Mouse (Mus musculus) frontal cortex, postnatal 25 days (tissue): ENCODE data around the gene Grn.

Experiments used
- DNase-seq, 2 experiments: peaks; one replicate each; pipeline ENCODE4 v3.0.0; 2022; ENCODE audit warnings: low spot score in 2 of 2

Grn gene

GRCm38 (mm10) chr11:102441434-102441833, 11.3 kb downstream of the Grn start:
- no peak for DNase-seq

DNA sequence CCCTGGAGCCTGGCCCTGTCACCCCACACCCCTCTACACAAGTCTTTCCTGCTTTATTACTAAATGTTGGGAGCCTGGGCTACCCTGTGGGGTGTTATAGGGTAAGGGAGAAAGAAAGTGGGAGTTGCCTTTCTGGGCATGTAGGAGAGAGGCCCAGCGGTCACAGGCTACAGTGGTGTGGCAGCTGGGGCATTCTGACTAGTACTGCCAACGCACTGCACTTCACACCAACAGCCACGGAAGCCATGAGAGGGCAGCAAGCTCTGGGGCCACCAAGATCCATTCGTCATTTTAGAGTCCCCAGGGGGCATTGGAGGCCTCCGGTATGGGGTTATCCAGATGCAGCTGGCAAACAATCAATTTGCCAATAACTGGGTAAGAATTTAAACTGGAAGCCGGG, 12.0 kb downstream of the Grn start:
- no peak for DNase-seq

GRCm38 (mm10) chr11:102443740-102444139, 13.6 kb downstream of the Grn start:
- no peak for DNase-seq

GRCm38 (mm10) chr11:102444321-102444720, 14.2 kb downstream of the Grn start:
- no peak for DNase-seq

DNA sequence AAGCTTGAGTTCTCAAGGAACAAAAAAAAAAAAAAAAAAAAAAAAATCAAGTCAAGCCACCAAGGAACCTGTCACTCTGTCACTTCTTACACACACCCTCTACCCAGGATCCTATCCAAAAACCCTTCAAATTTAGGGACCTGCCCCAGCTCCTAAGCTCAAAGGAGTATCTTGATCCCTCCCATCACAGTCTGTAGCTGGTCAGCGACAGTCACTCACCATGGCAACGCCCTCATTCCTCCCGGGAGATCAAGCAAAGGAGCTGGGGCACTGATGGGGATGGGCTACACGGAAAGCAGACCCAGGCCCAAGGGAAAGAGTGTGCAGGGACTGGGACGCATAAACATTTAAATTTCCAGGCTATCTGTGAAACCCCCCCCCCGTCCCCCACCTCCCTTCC, 14.7 kb downstream of the Grn start:
- DNase-seq: no peak

DNA sequence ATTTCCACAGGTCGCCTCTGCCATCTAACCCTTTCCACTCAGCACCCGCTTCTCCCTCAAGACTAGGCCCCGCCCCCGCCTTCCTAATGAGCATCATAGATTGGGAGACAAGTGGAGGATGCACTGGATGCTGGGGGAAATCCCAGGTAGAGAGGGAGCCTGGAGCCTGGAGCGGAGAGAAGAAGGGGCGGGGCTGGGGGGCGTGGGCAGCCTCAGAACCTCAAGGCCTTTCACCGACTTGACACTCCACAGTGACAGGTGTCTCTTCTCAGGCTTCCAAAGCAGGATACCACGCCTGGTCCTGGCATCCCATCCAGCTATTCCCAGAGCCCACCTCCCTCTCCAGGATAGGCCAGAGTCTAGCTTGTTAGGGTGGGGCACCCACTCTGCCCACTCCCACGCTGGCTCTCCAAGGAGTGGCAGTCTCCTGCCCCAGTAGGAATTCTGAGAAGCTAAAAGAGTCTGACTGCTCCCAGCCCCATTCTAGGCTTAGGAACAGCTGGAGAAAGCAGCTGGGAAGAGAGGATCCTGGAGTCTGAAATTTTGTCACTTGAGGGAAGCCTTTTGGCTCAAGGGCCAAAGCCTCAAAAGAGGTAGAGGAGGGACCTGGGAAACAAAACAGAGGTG, 15.3 kb downstream of the Grn start:
- no peak for DNase-seq

DNA sequence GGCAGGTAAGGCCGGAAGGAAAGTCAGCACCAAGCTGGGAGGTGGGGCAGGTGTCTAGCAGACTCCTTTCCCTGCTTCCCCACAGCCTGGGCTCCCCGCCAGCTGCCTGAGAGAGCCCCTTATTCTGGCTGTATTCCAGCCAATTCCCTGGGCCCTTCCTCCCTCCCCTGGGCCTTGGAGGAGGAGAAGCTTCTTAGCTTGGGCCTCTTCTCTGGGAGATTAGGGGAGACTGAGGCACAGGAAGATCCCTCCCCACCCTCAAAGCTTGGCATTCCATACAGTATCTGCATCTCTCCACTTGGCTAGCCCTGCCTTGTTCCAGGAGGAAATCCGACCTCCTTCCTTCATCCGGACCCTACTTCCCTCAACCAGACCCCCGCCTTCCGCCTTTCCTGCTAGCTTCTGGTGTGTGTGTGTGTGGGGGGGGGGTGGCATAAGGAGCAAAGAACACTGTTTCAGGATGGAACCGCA, 15.8 kb downstream of the Grn start:
- DNase-seq: no peak

- no peak for DNase-seq
Observed at GRCm38 (mm10) chr11:102446581-102447461, 16.7 kb downstream of the Grn start.

GRCm38 (mm10) chr11:102447497-102447896, 17.4 kb downstream of the Grn start, which contains the start of gene Fam171a2:
Gene Fam171a2, minus strand, starts transcription at chr11:102447682.
- no peak for DNase-seq

DNA sequence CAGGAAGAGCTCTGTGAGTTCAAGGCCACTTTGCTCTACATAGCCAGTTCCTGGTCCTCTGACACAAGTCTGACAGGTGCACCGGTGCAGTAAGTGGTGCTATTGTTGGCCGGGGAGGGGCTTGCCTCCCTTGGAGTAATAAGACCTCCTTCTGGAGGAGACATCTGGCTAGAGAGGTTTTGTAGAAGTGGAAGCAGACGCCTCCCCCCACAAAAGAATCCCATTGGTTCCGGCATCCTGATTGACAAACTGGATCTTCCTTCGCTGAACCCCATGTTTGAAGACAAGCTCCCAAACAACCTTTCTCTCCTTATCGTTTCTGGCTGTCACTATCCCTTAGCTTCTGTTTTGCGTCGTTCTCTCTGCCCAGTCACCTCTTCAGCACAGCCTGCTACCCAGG, 18.2 kb downstream of the Grn start:
- DNase-seq: no peak

DNA sequence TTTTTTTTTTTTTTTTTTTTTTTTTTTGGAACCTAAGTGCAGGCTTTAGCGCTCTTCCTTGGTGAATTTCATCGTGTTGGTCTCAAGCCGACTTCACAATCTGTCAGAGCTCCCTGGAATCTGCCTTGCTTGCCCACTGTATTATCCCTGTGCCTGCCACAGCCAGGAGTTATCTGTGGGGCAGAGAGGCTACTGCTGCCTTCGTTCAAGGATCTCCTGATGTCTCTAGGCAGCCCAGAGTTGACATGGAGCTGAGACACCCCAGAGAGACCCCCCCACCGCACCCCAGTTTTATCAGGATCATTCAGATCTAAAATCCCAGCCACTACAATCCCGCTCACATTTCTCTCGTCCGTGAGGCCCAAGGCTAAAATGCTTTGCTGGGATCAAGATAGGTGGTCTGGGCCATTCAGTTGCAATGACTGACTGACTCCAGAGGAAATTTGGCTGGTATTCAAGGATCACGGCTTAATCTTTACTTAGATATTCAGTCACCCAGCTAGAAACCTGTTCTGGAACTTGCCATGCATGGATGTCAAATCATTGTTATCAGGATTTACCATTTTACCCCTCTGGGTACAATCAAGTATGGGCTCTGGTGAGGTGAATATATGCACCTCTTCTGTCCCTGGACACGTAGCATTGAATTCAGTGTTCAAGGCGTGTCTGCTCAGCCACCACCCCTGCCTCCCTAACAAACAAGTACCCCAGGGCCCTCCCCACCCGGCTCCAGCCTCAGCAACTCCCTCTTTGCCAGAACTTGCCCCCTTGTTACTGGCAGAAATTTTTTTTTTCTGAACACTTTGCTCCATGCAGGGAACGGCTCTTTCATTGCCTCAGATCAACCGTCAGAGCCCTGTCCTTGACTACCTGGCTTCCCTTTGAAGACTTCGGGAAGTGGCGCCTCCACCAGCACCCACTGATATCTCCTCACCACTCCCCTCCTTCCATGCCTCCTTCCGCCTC, 19.2 kb downstream of the Grn start:
- no peak for DNase-seq

DNA sequence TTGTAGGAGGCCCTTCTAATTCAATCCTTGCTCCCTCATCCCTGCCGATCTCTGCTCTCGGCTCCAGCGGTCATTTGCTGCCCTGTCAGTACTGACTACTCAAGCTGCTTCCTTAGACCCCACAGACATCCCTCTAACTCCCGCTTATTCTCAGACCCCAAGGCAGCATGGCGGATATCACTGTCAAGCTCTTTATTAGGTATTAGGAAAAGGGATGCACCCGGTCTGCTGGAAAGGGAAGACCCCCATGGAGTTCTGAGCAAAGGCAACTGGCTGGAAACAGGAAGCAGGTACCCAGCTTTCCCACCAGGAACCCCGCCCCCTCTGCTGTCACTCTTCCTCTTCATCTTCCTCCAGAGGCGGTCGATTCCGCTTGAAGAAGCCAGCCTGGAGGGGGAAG, 23.0 kb downstream of the Grn start:
- no peak for DNase-seq

DNA sequence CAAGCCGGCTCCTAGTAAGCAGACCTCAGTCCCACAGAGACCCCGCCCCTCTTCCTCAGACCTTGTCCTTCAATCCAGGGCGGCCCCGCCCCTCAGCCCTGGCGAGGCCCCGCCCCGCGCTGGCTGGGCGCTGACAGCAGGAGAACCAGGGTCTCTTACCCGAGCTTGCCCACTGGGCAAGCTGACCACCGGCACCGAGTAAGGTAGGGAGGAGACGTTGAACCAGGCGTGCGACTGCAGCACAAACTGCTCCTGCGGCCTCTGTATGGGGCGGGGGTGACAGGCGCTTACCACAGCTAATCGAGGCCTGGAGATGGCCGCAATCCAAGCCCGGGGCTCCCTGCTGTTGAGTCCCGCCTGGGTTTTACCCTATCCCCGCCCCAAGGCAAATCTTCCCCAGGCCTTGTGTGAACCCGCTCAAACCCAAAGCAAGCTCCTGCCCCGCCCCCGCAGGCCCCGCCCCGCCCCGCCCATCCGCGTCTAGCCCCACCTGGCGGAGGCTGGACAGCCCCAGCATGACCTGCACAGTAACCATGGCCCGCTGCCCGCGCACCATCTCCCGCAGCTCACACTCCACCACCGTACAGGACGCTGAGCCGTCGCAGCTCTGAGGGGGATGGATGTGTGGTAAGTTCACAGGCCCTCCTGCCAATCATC, 25.8 kb downstream of the Grn start:
- no peak for DNase-seq

DNA sequence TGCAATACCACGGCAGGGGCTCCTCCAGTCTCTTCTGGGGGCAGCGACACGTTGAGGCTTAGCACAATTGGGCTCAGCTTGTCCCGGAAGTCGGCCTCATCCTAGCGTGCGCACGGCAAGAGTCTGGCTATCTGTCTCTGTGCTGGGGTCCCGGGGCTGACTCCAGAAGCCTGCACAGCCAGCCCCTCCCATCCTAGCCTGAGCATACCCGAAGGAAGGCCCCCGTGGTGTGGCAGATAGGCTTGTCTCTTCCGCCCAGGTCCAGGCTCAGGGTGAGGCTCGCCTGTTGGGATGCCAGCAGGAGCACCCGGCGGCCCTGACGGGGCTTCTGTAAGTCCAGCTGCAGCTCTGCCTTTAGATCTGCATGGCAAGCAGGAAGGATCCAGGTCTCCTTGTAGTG, 30.4 kb downstream of the Grn start:
- DNase-seq: no peak

DNA sequence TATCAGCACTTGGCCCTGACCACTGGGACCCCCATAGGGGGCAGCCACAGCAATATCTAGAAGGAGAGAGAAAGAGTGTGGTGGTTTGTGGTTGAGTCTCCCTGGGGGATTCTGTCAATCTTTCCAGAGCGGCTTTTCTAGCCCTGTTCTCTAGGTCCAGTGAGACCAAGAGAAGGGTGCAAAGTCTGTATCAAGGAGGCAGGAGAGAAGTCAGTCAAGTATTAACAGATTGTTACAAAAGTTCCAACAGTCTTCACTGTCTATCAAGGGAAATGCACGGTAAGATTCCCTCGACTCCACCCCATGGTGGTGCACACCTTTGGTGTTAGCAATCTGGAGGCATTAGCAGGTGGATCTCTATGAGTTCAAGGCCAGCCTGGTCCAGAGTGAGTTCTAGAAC, 31.6 kb downstream of the Grn start:
- no peak for DNase-seq

DNA sequence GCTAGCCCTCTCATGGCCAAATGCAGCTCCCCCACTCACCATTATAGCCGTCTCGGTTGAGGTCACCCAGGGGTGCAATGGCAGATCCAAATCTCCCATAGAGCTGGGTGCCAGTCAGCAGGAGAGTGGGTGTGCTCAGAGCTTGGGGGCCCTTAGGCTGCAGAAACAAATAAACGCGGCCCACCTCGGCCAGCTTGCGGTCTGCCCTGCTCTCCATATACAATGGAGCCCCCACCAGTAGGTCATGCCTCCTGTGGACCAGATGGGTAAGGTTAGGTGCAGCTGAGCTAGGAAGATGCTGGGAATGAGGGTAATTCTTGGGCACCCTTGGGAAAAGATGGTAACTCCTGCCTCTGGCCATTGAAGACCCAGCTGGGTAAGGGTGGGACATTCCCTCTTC, 34.8 kb downstream of the Grn start:
- no peak for DNase-seq

- DNase-seq: peak in 1 of 2 experiments; percentile 54
Observed at GRCm38 (mm10) chr11:102465713-102466436, 35.8 kb downstream of the Grn start.

- DNase-seq: peak; percentile 77 to 86
Observed at GRCm38 (mm10) chr11:102467041-102467631, 37.0 kb downstream of the Grn start.

- DNase-seq: no peak
Observed at GRCm38 (mm10) chr11:102469648-102470357, 39.7 kb downstream of the Grn start, which contains the start of gene Itga2b. Gene Itga2b, minus strand, starts transcription at chr11:102470122.

GRCm38 (mm10) chr11:102475027-102475426, 44.9 kb downstream of the Grn start:
- no peak for DNase-seq
